Mouse (Mus musculus) embryo, embryonic 10.5 days (tissue): Measurements from ENCODE around the gene Sptlc2.
"Not testable (repeated sequence)": the region's sequence is repeated elsewhere in the genome, so short reads cannot be mapped to it uniquely, and the experiment has no call there.

Experiments
- DNase-seq: peaks from one replicate; pipeline ENCODE4 v3.0.0-alpha.2; 2015; ENCODE audit warnings: low spot score

Gene Sptlc2

DNA sequence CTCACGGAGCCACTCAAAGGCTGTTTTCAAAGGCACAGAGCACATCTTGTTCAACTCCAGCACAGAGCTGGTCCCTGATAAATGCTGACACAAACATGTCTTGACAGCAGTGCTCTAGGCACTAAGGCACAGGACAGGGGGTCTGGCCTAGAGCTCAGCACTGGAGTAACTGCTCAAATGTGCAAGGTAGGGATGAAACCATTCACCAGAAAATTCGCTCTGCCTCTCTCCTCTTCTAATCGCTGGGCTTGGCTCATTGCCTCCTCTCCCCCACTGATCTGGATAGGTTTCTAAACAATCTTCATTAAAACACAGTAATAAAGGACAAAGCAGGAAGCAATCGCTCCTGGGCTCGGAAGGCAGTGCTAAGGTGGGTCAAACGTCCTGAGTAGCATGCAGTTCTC, 57.1 kb downstream of the Sptlc2 start:
- peak; percentile 11 for DNase-seq

DNA sequence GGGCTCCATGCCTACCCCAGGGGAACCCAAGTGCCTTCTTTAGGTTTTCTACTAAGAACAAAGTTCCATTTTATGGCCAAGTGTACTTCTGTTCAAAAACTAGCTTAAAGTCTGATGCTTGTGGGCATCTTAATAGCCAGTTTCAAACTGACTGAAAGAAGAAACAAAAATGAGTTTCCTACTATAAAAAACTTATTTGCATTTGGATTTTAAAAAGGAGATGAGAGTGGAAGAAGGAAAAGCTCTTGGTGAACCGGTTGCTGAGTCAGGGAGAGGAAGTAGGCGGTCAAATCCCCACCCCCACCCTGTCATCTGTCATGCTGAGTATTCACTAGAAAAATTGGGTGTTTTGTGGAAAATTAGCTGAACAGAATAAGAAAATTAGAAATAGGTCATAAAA, 57.9 kb downstream of the Sptlc2 start:
- DNase-seq = no peak

DNA sequence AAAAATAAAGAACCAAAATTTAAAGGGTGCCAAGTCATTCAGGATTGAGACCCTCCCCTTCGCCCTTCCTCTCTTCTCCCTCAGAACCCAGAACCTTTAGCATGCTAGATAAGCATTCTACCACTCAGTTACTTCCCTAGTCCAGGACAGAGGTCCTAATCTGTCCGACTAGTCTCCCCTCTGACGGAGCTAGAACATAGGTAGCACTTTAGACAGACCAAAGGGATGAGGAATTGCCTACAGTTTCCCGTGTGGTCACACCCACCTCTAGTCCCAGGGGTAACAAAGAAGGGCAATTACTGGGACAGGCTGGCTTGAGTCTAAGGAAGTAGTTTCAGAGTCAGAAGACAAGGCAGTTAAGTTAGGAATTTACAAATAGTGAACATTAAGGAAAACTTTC, 60.1 kb downstream of the Sptlc2 start:
- peak; percentile 12 for DNase-seq

DNA sequence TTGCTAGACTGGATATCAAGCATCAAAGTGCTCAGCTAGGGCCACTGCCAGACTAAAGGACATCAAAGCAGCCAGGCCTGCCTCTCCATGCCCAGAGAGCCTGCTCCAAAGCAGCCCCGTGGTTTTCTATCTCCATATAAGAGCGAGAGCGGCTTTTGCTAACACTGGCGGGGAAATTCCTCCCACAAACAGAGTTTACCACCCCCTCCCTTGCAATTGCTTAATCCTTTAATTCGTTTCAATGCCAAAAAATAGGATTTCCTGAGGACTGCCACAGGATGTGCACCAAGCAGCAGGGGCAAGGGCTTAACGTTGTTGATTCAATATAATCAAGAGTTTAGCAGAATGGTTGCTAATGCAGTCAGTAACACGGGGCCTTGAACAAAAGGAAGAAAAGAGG, 60.5 kb downstream of the Sptlc2 start:
- DNase-seq = peak; percentile 53

DNA sequence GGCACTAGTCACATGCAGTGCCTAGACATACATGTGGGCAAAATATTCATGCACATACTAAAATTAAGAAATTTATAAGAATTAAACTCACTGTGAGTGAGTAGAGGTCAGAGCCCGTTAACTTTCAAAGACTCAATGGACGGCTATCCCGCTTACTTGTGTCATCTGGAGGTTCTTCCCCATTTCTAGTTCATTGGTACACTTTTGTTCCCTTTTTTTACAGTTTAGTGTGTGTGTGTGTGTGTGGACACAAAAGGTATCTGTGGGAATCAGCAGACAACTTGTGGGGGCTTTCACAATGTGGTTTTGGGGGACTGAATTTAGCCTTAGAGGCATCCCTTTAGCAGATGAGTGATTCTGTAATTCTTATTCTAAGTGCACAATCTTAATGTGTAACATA, 62.7 kb downstream of the Sptlc2 start:
- no peak for DNase-seq

DNA sequence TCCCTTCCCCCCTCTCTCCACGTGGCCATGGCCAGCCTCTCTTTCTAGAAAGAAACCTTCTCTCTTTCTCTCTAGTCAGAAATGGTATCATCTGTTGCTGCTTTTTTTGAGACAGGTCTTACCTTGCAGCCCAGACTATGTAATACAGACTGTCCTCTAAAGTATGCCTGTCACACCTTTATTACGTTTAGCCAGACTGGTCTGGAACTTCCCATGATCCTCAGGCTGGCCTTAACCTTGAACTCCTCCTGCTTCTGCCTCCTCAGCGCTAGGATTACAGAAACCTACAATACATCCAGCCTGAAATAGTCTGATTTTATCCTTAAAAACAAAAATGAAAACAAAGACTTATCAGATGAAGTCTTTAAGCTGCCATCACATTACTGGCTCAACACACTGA, 68.9 kb downstream of the Sptlc2 start:
- no peak for DNase-seq

DNA sequence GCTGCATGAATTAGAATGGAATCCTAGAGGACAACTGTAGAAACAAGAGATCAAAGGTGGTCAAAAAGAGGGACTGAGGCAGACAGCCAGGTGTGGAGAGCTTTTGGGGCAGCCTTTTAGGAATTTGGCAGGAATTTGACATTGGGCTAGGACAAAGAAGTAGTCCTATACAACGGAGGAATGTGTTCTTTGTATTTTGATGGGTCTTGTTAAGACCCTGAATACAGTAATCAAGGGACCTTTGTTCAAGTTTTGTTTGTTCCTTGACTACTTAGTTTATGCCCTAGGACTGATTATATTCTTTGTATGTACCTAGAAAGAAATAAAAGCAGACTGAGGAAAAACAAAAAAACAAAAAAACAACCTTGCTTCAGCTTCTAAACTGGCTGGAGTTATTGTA, 70.2 kb downstream of the Sptlc2 start:
- DNase-seq = no peak

DNA sequence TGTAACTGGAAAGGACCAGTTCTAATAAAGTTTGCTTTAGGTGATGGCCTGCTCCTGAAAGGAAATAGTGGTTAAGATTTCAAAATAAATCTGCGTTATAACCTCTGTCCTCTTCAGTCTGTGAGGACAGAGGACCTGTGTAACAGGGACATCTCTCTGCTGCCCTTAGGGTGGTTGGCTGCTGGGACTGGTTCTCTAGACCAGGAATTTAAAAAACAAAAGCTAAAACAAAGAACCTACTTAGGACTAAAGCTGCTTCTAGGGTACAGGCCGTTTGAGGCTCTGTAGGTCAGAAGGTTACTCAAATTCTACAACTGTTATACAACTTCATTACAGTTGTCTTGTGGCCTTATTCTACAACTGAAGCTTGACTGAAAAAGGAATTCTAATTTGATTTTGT, 75.1 kb downstream of the Sptlc2 start:
- no peak for DNase-seq

DNA sequence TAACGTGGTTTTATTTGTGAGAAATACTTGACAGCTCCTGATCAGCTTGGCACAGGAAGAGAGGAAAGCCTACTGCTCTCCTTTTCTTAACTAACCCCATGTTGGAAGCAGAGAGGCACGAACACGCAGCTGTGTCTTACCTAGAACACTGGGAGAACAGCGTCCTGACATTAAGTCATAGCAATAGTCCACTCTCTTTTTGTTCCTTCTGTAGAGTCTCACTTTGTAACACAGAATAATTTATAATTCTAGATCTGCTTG, 81.6 kb downstream of the Sptlc2 start:
- DNase-seq = not testable (repeated sequence)

DNA sequence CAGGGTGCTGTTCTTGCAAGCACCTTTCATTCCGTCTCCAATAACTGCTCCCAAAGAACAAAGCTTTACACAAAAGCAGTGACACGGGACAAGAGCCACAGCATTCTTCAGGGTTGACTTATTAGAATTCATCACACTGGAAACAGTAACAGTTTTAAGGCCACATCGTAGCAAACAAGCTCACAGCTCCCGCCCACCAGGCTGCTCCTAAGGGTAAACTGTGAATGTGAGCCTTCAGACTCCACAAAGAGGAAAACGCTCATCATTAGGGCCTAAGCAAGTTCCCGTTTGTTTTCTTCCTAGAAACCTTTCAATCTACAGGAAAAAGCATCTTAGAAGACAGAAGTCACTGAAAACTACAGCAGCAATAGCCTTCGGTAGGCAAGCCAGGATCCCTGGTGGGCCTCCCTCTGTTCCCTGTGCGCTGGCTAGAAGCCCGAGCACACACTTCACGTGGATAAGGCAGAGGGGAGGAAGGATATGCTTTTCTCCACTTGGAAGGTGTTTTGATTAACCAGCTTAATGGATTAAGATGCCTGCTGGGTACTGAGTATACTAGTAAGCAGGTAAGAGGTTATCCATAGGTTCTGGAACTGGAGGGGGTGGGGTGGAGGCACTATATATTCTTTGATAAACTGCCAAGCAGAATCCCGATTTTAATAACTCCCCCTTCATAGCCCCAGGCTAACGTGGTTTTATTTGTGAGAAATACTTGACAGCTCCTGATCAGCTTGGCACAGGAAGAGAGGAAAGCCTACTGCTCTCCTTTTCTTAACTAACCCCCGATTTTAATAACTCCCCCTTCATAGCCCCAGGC, 82.2 kb downstream of the Sptlc2 start:
- DNase-seq = no peak

DNA sequence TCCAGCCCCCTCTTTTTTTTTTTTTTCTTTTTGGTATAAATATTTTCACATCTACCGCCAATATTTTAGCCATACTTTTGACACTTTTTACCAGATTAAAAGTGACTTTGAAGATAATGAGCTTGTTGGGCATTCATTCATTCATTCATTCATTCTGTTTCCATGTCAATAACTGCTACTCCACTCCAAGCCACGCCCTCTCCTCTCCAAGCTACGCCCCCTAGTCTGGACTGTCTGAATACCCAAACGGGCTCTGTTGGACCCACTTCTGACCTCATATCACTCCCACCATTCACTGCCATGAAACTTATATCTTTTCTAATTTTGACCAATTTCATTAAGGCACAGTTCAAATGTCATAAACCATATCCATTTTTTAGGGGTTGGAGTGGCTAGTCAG, 87.0 kb downstream of the Sptlc2 start:
- no peak for DNase-seq

DNA sequence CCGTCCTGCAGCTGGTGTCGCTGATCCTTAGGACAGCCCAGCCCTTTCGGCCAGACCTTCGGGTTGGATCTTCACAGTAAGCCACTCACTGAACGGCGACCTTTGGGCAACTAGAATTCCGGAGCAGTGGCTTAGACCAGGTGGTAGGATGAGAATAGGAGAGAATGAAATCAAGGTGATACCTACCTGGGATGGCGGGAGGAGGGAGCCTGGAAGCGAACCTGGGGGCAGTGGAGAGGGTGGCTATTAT, 87.8 kb downstream of the Sptlc2 start:
- DNase-seq = no peak

DNA sequence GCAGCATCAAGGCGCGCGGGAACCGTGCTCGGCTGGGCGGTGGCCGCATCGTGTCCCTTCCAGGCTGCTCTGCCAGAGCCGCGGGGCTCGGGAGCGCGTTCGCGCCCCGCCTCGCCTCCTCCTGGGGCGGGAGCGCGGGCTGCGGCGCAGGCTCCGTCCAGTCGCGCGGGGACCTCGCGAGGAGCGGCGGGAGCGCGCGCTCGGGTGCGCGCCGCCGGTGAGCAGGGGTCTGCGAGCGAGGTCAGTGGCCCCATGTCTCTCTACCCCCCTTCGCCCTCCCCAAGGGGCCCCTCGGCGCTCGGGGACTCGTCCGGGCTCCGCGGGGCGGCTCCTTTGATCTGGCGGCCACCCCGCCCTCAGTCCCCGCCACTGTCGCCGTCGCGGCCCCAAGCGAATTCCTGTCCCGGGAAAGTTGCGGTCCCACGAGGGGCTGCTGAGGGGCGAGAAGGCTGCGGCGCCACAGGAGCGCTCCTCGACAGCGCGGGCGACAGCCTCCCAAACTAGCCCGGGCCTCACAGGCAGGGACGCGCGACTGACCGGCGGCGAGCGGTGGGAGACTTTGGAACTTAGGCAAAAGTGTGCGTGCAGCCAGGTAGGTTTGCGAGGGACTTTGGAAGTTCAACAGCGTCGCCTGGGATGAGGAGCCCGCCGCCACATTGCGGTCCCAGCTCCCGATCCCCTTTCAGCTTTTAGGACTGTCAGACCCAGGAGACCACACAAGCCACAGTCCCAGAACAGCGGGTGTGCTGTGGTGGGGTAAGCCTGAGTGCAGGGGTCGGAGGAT, 88.3 kb downstream of the Sptlc2 start, which contains the start of gene Ism2:
Gene Ism2 (minus strand): TSS at position 49 of the 784 bp plus-strand sequence.
- DNase-seq = peak; percentile 55

DNA sequence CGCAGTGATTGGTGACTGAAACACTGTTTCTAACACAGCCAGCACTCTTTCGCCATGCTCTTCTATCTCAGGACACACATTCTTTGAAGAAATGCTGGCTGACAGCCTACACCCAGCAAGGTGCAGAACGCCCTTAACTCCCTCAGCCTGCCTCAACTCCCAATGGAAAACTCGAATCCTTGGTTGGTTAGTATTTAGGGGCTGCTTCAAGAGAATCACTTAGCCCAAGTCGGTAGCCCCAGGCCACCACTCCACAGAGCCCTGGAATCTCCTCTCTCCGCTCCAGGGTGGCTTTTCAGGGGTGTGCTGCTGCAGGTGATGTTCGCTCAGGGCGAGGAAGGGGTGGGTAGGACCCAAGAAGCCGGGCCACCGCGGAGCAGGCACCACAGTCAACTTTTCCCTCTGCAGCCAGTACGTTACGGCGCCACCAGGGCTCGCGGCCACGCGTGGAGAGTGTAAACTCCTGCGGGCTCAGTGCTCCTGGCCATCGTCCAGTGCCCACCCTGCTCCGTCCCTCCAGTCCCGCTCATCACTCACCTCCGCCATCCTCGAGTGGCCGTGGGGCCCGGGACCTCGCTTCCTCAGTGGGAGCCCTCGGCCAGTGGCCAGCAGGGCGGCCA, 89.0 kb downstream of the Sptlc2 start:
- DNase-seq = peak; percentile 17

DNA sequence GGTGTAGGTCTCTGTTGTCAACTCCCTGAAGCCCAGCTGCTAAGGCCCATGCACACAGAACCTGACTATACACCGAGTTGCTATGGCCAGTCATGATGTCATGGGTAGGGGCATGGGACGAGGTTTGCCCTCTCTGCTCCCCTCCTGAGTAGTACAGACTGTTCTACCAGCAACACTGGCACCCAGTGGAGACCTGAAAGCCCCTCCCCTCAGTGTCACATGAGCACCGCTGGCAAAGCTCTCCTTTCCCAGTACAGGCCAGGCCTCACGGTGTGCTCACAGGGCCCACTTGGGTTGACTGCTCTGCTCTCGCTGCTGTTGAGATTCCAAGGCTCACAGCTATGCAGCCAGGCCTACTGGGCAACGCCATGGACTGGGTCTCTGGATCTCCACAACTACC, 94.2 kb downstream of the Sptlc2 start:
- no peak for DNase-seq

DNA sequence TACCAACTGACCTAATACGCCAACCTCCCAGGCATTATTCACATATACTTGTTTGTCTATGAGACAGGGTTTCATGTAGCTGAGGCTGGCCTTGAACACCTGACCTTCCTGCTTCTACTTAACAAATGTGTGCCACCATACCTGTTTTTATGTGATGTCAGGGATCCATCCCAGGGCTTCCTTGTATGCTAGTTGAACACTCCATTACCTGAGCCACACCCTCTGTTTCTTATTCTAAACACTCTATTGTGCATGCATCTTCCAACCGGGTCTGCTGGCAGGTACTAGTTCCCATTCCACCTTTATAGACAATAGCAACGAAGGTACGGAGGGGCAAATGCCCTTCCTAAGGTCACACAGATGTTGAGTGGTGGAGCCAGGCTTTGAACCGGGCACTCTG, 99.1 kb downstream of the Sptlc2 start:
- no peak for DNase-seq

DNA sequence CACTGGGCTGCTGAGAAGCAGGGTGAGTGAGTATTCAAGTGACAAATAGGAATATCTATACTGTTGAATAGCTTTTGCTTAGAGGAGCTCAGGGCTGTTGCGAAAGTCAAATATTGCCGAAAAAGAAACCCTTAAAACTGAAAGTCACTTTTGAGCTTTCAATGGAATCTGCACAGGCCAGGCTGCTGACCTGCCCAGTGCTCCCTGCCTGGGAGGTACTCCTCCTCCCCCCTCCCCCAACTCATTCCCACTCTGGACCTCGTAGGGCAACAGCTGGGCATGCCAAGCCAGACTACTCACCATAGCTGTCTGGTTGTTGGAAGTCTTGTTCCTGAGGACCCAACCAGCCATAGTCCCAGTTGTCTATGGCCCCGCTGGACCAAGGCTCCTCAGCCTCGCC, 103.4 kb downstream of the Sptlc2 start:
- DNase-seq = no peak

DNA sequence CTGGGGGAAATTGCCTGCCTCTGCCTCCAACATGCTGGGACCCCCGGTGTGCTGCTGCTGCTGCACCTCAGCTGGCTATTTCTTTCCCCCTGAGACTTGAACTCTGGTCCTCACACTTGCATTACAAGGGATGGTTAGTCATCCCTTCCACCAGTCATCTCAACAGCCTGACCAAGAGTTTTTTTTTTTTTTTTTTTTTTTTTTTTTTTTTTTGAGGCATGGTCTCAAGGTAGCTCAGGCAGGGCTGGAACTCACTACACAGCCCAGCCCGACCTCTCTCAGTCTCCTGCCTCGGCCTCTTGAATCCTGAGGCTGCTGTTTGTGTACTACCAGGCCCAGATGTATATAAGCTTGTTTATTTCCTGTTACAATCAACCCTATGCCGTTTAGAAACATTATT, 103.9 kb downstream of the Sptlc2 start:
- no peak for DNase-seq

DNA sequence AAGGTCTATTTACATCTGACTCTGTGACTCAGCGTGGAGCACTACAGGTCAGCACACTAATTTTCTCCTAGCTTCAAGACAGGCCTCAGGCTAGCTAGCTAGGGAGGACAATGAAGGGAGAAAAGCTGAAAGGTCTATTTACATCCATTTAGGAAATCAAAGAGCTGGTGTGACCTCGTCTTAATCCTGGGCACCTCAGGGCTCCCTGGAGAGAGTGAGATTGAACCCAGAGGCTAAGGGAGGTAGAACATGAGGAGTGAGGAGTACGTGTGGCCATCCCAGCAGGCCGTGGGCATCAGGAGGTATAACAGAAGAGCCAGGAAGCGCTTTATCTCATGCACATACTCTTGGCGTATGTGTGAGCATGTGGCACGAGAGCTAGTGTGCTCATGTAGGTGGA, 104.4 kb downstream of the Sptlc2 start:
- no peak for DNase-seq

DNA sequence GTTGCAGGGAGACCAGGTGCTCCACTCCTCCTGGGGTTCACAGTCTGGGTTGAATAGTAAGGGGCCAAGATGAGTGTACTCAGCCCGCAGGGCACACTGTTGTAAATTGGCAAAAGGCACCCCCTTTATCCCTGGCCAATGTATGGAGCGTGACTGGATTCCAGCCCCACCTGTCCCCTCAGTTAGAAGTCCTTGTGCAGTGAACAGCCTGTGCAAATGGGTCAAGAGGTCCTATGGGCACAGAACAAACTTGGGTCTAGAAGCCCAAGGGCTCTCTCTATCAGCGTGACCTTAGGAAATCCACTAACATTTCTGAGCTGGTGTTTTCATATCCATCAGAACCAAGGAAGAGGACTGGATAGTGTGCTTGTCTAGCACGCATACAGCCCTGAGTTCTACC, 105.4 kb downstream of the Sptlc2 start:
- no peak for DNase-seq

DNA sequence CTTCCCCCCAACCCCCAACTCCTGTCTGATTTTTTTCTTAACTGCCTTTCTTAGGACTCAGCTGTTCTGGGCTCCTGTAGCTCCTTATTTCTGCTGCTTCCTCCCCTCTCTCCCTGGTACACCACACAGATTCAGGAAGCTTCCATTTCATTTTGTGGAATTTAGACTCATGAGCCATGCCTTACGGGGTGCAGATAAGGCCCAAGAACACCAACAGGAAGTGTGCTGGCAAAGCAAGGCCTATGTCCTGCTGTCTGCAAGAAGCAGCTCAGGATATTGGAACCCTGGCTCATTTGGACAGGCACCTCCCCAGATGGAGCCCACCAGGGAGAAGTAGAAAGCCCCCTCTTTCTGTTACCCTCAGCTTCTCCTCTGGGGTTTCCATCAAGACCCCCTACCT, 106.4 kb downstream of the Sptlc2 start:
- DNase-seq = no peak

DNA sequence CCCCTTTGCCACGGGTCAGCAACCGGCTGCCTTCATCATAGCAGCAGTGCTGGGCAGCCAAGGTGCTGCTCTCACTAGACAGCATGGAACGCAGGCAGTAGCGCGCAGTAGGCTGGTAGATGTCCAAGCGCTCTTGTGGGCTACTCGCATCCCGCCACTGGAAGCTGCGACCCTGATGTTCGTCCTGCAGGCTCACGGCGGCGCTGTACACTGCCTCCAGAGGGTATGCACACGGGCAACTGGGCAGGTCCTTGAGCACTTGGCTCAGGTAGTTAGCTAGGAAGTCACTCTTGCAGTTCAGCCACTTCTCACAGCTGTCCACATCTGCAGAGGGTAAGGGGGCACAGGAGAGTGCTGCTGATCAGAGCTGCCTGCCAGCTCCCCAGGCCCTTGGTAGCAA, 108.3 kb downstream of the Sptlc2 start:
- no peak for DNase-seq

DNA sequence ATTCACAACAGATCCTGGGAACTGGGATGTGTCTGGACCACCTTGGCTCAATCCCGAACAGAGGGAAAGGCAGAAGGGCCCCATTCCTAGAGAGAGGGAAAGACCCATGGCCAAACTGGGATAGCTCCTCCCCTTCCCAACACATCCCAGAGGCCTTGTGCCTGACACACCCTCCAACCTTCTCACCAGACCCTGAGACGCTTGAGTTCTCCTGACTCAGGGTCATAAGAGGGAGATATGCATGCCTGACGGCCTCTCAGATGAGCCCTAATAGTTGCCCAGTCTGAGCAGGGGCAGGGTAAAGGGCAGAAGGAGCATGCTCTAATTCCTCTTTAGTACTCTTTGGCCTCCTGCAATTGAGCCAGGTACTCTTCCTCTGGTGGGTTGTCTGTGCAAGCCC, 108.8 kb downstream of the Sptlc2 start:
- no peak for DNase-seq
